Mouse (Mus musculus): ENCODE results near the gene Gm4131. TPM values are rescaled to one million over a fixed set of nuclear protein-coding genes. Genes with fewer than 3 reads are reported as not detected.

The Gm4131 gene
- polyA plus RNA-seq, 1 experiment from 2014 or later, result not detected

DNA sequence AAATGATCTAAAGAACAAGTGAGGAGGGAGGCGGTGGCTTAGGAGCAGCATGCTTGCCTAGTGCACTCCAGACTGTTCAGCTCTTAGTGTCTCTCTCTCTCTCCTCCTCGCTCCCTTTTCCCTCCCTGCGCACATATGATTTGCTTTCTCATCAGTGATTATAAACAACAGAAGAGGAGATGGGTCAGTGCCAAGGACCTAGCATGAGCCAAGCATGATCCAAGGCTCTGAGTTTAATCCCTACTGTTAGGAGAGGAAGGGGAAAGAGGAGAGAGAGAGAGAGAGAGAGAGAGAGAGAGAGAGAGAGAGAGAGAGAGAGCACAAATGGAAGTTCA lies 119.5 kb downstream of the Gm4131 start:
- no peak for TF ChIP-seq EP300 (optimal IDR thresholded peaks at IDR 0.05)
- Histone ChIP-seq H3K4me3 (ENCODE audit: low read depth, low read length) (no peak overlapping the region), H3K4me2 (replicated peaks; ENCODE audit: low read depth) (no peak overlapping the region), H3K4me1 (replicated peaks; ENCODE audit: control insufficient read depth, insufficient read depth) (no peaks in the 10 kb centered on the region), H3K27ac (replicated peaks) (no peak overlapping the region), H3K9me3 (ENCODE audit: control insufficient read depth, low read length) (no peaks in the 10 kb centered on the region), H3K9ac (ENCODE audit: low read length) (no peak overlapping the region), H3K27me3 (ENCODE audit: control insufficient read depth, insufficient read depth, low read length) (no peaks in the 10 kb centered on the region), H3K36me3 (ENCODE audit: control insufficient read depth, insufficient read depth, low read length) (no peaks in the 10 kb centered on the region)
- peak; percentile 57; the same call in 1 of the 2 replicates for ATAC-seq (ENCODE audit: low FRiP score, low TSS enrichment)
- no peak for DNase-seq (ENCODE audit: low spot score)
- 61% methylated on average over 3 of the region's 3 CpGs for WGBS

DNA sequence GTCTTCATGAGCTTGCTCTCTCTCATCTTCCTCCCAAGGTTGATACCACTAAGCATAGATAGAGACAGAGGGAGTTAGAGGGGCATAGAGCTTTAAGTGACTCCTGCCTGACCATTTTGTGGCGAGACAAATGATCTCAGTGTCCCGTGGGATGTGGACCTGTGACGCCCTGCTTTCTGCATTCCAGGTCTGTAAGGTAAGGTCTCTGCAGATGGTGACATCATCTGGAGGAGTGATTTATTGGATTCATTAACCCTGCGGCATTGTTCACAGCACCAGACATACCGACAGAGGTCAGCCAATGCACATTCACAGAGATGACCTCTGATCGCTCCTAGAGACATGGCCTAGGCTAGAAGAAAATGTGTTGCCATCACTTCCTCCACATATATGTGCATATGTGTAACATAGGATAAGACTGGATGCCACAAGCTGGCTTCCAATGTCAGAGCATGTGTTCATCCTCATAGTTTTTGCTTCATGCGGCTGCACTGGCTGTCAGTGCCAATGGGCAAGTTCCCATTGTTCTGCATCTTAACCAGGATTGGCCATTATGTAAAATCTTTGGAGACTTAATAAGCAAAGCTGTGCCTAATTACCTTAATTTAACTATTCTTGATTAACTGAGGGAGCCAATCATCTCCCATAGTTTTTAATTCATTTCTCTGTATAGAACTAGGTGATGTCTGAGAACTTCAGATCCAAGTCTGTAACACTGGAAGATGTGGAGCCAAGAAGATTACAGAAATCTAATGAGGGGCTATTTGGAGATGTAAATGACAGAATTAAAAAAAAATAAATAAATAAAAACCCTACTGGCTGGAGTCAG lies 120.1 kb downstream of the Gm4131 start:
- WGBS, result 51% methylated on average over 7 of the region's 7 CpGs
- no peak for ATAC-seq (ENCODE audit: low FRiP score, low TSS enrichment)

DNA sequence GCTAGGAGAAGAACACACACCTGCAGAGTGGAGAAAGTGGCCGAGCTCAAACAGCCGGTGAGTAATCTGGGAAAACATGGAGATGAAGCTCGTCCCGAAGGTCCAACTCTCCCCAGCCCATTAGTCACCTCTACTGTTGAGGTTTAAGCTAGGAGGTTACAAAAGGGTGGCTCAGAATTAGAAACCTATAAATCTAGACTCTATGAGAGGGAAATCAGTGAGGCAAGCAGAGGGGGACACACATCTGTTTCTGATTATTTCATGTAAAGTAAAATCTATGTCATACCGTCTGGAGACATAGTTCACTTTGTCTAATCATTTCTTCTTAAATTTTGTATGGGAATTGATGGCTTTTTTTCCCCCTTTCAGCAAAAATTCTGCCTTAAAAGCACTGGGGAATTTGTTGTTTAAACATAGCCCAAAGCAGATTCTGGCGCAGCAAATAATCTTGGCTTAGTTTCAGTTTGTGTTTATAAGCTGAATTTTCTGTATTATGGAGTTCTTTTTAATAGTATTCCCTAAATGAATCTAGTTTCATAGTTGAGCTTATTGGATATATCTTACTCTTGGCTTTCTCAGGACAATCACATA lies 122.8 kb downstream of the Gm4131 start:
- Histone ChIP-seq H3K9me3 (ENCODE audit: control insufficient read depth, low read length) (no peaks in the 10 kb centered on the region), H3K9ac (ENCODE audit: low read length) (no peak overlapping the region), H3K4me3 (ENCODE audit: low read depth, low read length) (no peak overlapping the region), H3K27ac (replicated peaks) (no peak overlapping the region), H3K27me3 (ENCODE audit: control insufficient read depth, insufficient read depth, low read length) (no peaks in the 10 kb centered on the region), H3K4me2 (replicated peaks; ENCODE audit: low read depth) (no peak overlapping the region), H3K36me3 (ENCODE audit: control insufficient read depth, insufficient read depth, low read length) (no peaks in the 10 kb centered on the region), H3K4me1 (replicated peaks; ENCODE audit: control insufficient read depth, insufficient read depth) (no peaks in the 10 kb centered on the region)
- TF ChIP-seq EP300 (optimal IDR thresholded peaks at IDR 0.05) (no peak), CTCF (IDR thresholded peaks at IDR 0.05; ENCODE audit: low read depth) (no peak)
- 36% methylated on average over 6 of the region's 6 CpGs for WGBS
- no peak for ATAC-seq (ENCODE audit: low FRiP score, low TSS enrichment)
- DNase-seq (ENCODE audit: low spot score), result no peak

More for the DNA sequence above, 120.1 kb downstream of the Gm4131 start:
- DNase-seq (ENCODE audit: low spot score), result no peak
- H3K9ac ChIP-seq (ENCODE audit: low read length), result no peak overlapping the region
- TF ChIP-seq EP300 (optimal IDR thresholded peaks at IDR 0.05) (no peak), CTCF (IDR thresholded peaks at IDR 0.05; ENCODE audit: low read depth) (no peak)
- H3K9me3 ChIP-seq (ENCODE audit: control insufficient read depth, low read length), result no peaks in the 10 kb centered on the region
- H3K36me3 ChIP-seq (ENCODE audit: control insufficient read depth, insufficient read depth, low read length), result no peaks in the 10 kb centered on the region
- H3K4me1 ChIP-seq (replicated peaks; ENCODE audit: control insufficient read depth, insufficient read depth), result no peaks in the 10 kb centered on the region
- H3K4me2 ChIP-seq (replicated peaks; ENCODE audit: low read depth), result no peak overlapping the region
- no peak overlapping the region for H3K27ac ChIP-seq (replicated peaks)
- H3K27me3 ChIP-seq (ENCODE audit: control insufficient read depth, insufficient read depth, low read length), result no peaks in the 10 kb centered on the region
- no peak overlapping the region for H3K4me3 ChIP-seq (ENCODE audit: low read depth, low read length)

- Histone ChIP-seq H3K27me3 (ENCODE audit: control insufficient read depth, insufficient read depth, low read length) (no peaks in the 10 kb centered on the region), H3K4me1 (replicated peaks; ENCODE audit: control insufficient read depth, insufficient read depth) (no peaks in the 10 kb centered on the region), H3K9ac (ENCODE audit: low read length) (no peak overlapping the region), H3K4me3 (ENCODE audit: low read depth, low read length) (no peak overlapping the region), H3K9me3 (ENCODE audit: control insufficient read depth, low read length) (no peaks in the 10 kb centered on the region), H3K36me3 (ENCODE audit: control insufficient read depth, insufficient read depth, low read length) (no peaks in the 10 kb centered on the region), H3K4me2 (replicated peaks; ENCODE audit: low read depth) (no peak overlapping the region), H3K27ac (replicated peaks) (no peak overlapping the region)
- WGBS, result 46% methylated on average over 1 of the region's 1 CpGs
- no peak for ATAC-seq (ENCODE audit: low FRiP score, low TSS enrichment)
- TF ChIP-seq CTCF (IDR thresholded peaks at IDR 0.05; ENCODE audit: low read depth), result no peak
- TF ChIP-seq EP300 (optimal IDR thresholded peaks at IDR 0.05), result no peak
- DNase-seq (ENCODE audit: low spot score), result no peak
Measured at GRCm38 (mm10) chr14:62442971-62443370, 123.8 kb downstream of the Gm4131 start.

DNA sequence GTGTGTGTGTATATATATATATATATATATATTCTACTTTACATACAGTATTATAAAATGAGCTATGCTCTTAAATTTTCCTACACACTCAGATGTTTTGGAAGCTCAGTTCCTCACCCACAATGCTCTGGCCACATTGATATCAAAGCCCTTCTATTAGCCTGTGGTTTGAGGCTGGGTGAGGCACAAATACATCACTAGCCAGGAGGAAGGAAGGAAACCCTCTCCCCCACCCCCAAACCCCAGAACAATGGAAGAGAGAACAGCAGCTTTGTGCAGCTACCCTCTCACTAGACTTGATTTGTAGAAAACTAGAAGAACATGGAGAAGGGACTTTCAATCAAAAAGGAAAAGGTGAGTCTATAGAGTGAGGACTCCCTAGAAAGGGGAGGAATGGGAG lies 126.7 kb downstream of the Gm4131 start:
- no peak for DNase-seq (ENCODE audit: low spot score)
- Histone ChIP-seq H3K4me1 (replicated peaks; ENCODE audit: control insufficient read depth, insufficient read depth) (no peaks in the 10 kb centered on the region), H3K9me3 (ENCODE audit: control insufficient read depth, low read length) (no peaks in the 10 kb centered on the region), H3K4me2 (replicated peaks; ENCODE audit: low read depth) (no peak overlapping the region), H3K27me3 (ENCODE audit: control insufficient read depth, insufficient read depth, low read length) (no peaks in the 10 kb centered on the region), H3K36me3 (ENCODE audit: control insufficient read depth, insufficient read depth, low read length) (no peaks in the 10 kb centered on the region), H3K27ac (replicated peaks) (no peak overlapping the region), H3K9ac (ENCODE audit: low read length) (no peak overlapping the region), H3K4me3 (ENCODE audit: low read depth, low read length) (no peak overlapping the region)
- TF ChIP-seq CTCF (IDR thresholded peaks at IDR 0.05; ENCODE audit: low read depth), result no peak
- TF ChIP-seq EP300 (optimal IDR thresholded peaks at IDR 0.05), result no peak
- no peak for ATAC-seq (ENCODE audit: low FRiP score, low TSS enrichment)

GRCm38 (mm10) chr14:62438236-62438635 lies 128.5 kb downstream of the Gm4131 start:
- TF ChIP-seq EP300 (optimal IDR thresholded peaks at IDR 0.05), result no peak
- no peak for TF ChIP-seq CTCF (IDR thresholded peaks at IDR 0.05; ENCODE audit: low read depth)
- ATAC-seq (ENCODE audit: low FRiP score, low TSS enrichment) (no peak), DNase-seq (ENCODE audit: low spot score) (no peak)
- WGBS, result 58% methylated on average over 4 of the region's 4 CpGs
- Histone ChIP-seq H3K9ac (ENCODE audit: low read length) (no peak overlapping the region), H3K27ac (replicated peaks) (no peak overlapping the region), H3K9me3 (ENCODE audit: control insufficient read depth, low read length) (no peaks in the 10 kb centered on the region), H3K36me3 (ENCODE audit: control insufficient read depth, insufficient read depth, low read length) (no peaks in the 10 kb centered on the region), H3K4me3 (ENCODE audit: low read depth, low read length) (no peak overlapping the region), H3K4me1 (replicated peaks; ENCODE audit: control insufficient read depth, insufficient read depth) (no peaks in the 10 kb centered on the region), H3K4me2 (replicated peaks; ENCODE audit: low read depth) (no peak overlapping the region), H3K27me3 (ENCODE audit: control insufficient read depth, insufficient read depth, low read length) (no peaks in the 10 kb centered on the region)

Data from stomach, postnatal 0 days (tissue).